Mouse (Mus musculus): Measurements from ENCODE around the gene Atp5mpl. TPM values are rescaled to one million over a fixed set of nuclear protein-coding genes. Genes with fewer than 3 reads are reported as not detected.

The Atp5mpl gene
- polyA plus RNA-seq, 1 experiment from 2014 or later, result 987 TPM

- no peaks in the 10 kb centered on the region for H3K9me3 ChIP-seq (replicated peaks)
- no peaks in the 10 kb centered on the region for H3K36me3 ChIP-seq
- no peaks in the 10 kb centered on the region for H3K27me3 ChIP-seq (replicated peaks)
- H3K4me2 ChIP-seq, result no peak overlapping the region
- peaks cover 4% of the 10 kb centered on the region; the same call in 1 of the 2 replicates for H3K4me1 ChIP-seq
- H3K27ac ChIP-seq (replicated peaks), result no peak overlapping the region
- H3K9ac ChIP-seq (replicated peaks), result no peak overlapping the region
- 83% methylated on average over 6 of the region's 6 CpGs for WGBS
- no peak for ATAC-seq (ENCODE audit: low FRiP score)
- no peak overlapping the region for H3K4me3 ChIP-seq (replicated peaks)
These were observed 11.5 kb upstream of the Atp5mpl start for GRCm38 (mm10) chr12:111978274-111978673.

DNA sequence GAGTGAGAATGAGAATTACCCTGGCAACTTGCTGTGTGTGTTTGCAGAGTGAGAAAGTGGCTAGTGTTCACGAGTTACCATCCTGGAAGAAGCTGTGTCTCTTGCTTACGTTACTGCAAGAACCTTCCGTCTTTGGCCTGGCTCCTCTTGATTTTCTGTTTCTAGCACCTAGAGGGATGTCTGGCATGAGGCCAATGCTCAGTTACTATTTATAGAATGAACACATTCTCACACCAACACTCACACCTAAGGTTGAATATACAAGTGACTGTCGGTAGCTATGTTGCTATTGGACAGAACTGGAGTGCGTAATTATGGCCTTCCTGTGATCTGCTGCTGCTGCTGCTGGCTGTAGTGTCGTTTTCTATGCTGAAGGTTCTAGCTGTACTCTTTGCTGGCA lies 10.4 kb upstream of the Atp5mpl start:
- Histone ChIP-seq H3K4me1 (peaks cover 4% of the 10 kb centered on the region; the same call in 1 of the 2 replicates), H3K27me3 (replicated peaks) (no peaks in the 10 kb centered on the region), H3K4me2 (no peak overlapping the region), H3K9me3 (replicated peaks) (no peaks in the 10 kb centered on the region), H3K4me3 (replicated peaks) (no peak overlapping the region), H3K27ac (replicated peaks) (0 out of 2 replicates have a peak overlapping the region, but pooled peaks have one; percentile 29), H3K36me3 (no peaks in the 10 kb centered on the region), H3K9ac (replicated peaks) (no peak overlapping the region)
- 45% methylated on average over 6 of the region's 6 CpGs for WGBS
- ATAC-seq (ENCODE audit: low FRiP score), result no peak

GRCm38 (mm10) chr12:111974578-111974977 lies 7.8 kb upstream of the Atp5mpl start:
- no peak overlapping the region for H3K4me3 ChIP-seq (replicated peaks)
- no peaks in the 10 kb centered on the region for H3K27me3 ChIP-seq (replicated peaks)
- no peak overlapping the region for H3K27ac ChIP-seq (replicated peaks)
- ATAC-seq (ENCODE audit: low FRiP score), result no peak
- WGBS, result 88% methylated on average over 6 of the region's 6 CpGs
- H3K36me3 ChIP-seq, result no peaks in the 10 kb centered on the region
- H3K9me3 ChIP-seq (replicated peaks), result no peaks in the 10 kb centered on the region
- H3K4me2 ChIP-seq, result no peak overlapping the region
- no peak overlapping the region for H3K9ac ChIP-seq (replicated peaks)
- H3K4me1 ChIP-seq, result peaks cover 4% of the 10 kb centered on the region; the same call in 1 of the 2 replicates

- H3K27me3 ChIP-seq (replicated peaks), result no peaks in the 10 kb centered on the region
- no peaks in the 10 kb centered on the region for H3K9me3 ChIP-seq (replicated peaks)
- 91% methylated on average over 10 of the region's 10 CpGs for WGBS
- H3K27ac ChIP-seq (replicated peaks), result no peak overlapping the region
- no peak overlapping the region for H3K4me3 ChIP-seq (replicated peaks)
- H3K4me2 ChIP-seq, result no peak overlapping the region
- H3K9ac ChIP-seq (replicated peaks), result no peak overlapping the region
- H3K36me3 ChIP-seq, result no peaks in the 10 kb centered on the region
- no peak for ATAC-seq (ENCODE audit: low FRiP score)
- H3K4me1 ChIP-seq, result peaks cover 4% of the 10 kb centered on the region; the same call in 1 of the 2 replicates
These were observed 5.7 kb upstream of the Atp5mpl start for GRCm38 (mm10) chr12:111972504-111972903.

DNA sequence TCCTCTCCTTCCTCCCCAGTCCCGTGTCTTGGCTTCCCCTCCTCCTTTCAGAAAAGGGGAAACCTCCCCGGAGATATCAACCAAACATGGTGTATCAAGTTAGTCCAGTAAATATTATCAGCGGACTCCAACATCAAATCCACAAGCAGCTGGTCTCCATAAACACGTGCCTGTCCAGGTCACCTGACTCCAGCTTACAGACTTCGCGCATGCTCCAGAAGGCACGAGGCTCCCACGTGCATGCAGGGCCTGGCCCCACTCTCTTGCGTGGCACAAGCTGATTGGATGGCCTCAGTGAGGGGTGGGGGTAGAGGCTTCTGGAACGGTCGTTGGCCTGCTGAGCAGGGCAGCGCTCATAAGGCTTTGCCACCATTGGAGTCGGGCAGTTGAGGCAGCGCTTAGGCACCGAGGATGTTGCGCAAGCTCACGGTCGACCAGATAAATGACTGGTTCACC lies 4.5 kb upstream of the Atp5mpl start, which contains the start of gene Tdrd9:
Gene Tdrd9 (plus strand): TSS at position 329 of the 456 bp plus-strand sequence.
- H3K27ac ChIP-seq (replicated peaks), result no peak within 1 kb of the TSS
- H3K36me3 ChIP-seq, result no peaks in the 10 kb centered on the region
- no peak for ATAC-seq (ENCODE audit: low FRiP score)
- H3K4me2 ChIP-seq, result no peak within 1 kb of the TSS
- WGBS, result 87% methylated on average over 18 of the region's 18 CpGs
- no peaks in the 10 kb centered on the region for H3K9me3 ChIP-seq (replicated peaks)
- no peaks in the 10 kb centered on the region for H3K27me3 ChIP-seq (replicated peaks)
- peaks cover 4% of the 10 kb centered on the region for H3K4me1 ChIP-seq
- H3K9ac ChIP-seq (replicated peaks), result no peak within 1 kb of the TSS
- H3K4me3 ChIP-seq (replicated peaks), result no peak within 1 kb of the TSS

DNA sequence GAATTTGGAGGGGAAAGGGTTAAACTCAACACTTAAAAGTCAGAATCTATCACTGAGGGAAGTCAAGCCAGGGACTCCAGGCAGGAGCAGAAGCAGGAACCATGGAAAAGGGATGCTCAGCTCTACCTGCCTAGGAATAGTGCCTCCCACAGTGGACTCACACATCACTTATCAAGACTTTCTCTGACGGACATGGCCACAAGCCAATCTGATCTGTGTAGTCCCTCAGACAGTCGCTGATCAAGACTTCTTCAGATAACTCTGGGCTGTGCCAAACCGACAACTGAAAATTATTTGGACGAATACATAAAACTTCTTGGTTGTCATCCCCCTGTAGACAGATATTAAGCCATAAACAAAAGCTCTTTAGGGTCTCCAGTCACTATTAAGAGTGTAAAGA lies 3.3 kb upstream of the Atp5mpl start:
- H3K9me3 ChIP-seq (replicated peaks), result no peaks in the 10 kb centered on the region
- H3K36me3 ChIP-seq, result no peaks in the 10 kb centered on the region
- H3K9ac ChIP-seq (replicated peaks), result no peak overlapping the region
- WGBS, result 87% methylated on average over 4 of the region's 4 CpGs
- no peaks in the 10 kb centered on the region for H3K27me3 ChIP-seq (replicated peaks)
- no peak overlapping the region for H3K27ac ChIP-seq (replicated peaks)
- H3K4me1 ChIP-seq, result peaks cover 16% of the 10 kb centered on the region
- no peak overlapping the region for H3K4me2 ChIP-seq
- ATAC-seq (ENCODE audit: low FRiP score), result no peak
- H3K4me3 ChIP-seq (replicated peaks), result no peak overlapping the region

GRCm38 (mm10) chr12:111963339-111963738 lies 3.4 kb downstream of the Atp5mpl start:
- no peak for ATAC-seq (ENCODE audit: low FRiP score)
- 92% methylated on average over 5 of the region's 5 CpGs for WGBS

GRCm38 (mm10) chr12:111958101-111958865 lies 8.5 kb downstream of the Atp5mpl start:
- Histone ChIP-seq H3K4me2 (no peak overlapping the region), H3K27me3 (replicated peaks) (no peaks in the 10 kb centered on the region), H3K27ac (replicated peaks) (no peak overlapping the region), H3K9me3 (replicated peaks) (no peaks in the 10 kb centered on the region), H3K4me1 (no peaks in the 10 kb centered on the region; the same call in 1 of the 2 replicates), H3K9ac (replicated peaks) (0 out of 2 replicates have a peak overlapping the region, but pooled peaks have one; percentile 20), H3K36me3 (peaks cover 37% of the 10 kb centered on the region), H3K4me3 (replicated peaks) (no peak overlapping the region)
- WGBS, result 41% methylated on average over 9 of the region's 9 CpGs
- ATAC-seq (ENCODE audit: low FRiP score), result peak; percentile 66; the same call in 1 of the 2 replicates

More at GRCm38 (mm10) chr12:111963339-111963738, 3.4 kb downstream of the Atp5mpl start:
- no peaks in the 10 kb centered on the region for H3K9me3 ChIP-seq (replicated peaks)
- H3K27ac ChIP-seq (replicated peaks), result no peak overlapping the region
- no peak overlapping the region for H3K4me3 ChIP-seq (replicated peaks)
- peaks cover 37% of the 10 kb centered on the region for H3K36me3 ChIP-seq
- H3K4me1 ChIP-seq, result peaks cover 32% of the 10 kb centered on the region
- no peak overlapping the region for H3K9ac ChIP-seq (replicated peaks)
- H3K4me2 ChIP-seq, result no peak overlapping the region
- no peaks in the 10 kb centered on the region for H3K27me3 ChIP-seq (replicated peaks)

- no peak for ATAC-seq (ENCODE audit: low FRiP score)
- WGBS, result 87% methylated on average over 5 of the region's 5 CpGs
- H3K4me2 ChIP-seq, result no peak overlapping the region
- H3K36me3 ChIP-seq, result peaks cover 21% of the 10 kb centered on the region
- H3K27ac ChIP-seq (replicated peaks), result no peak overlapping the region
- no peak overlapping the region for H3K9ac ChIP-seq (replicated peaks)
- H3K27me3 ChIP-seq (replicated peaks), result no peaks in the 10 kb centered on the region
- H3K4me3 ChIP-seq (replicated peaks), result no peak overlapping the region
- no peaks in the 10 kb centered on the region; the same call in 1 of the 2 replicates for H3K4me1 ChIP-seq
- H3K9me3 ChIP-seq (replicated peaks), result no peaks in the 10 kb centered on the region
These were observed 10.6 kb downstream of the Atp5mpl start for GRCm38 (mm10) chr12:111956173-111956572.

DNA sequence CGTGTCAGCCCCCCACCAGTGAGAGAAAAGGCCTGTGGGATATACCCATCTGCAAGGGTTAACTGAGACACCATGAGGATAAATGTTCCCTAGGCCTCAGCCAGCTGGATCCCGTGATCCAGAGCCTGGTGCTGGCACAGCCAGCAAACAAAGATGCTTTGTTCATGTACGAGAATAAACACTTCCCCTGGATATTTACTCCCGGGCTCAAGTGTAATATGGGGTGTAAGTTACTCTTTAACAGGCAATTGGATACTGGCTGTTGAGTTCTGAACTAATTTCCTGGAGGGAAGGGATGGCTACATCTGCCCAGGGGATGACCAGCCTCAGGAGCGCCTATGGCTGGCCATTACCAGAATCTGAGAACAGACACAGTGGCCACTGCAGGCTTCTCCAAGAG lies 15.1 kb downstream of the Atp5mpl start:
- H3K9me3 ChIP-seq (replicated peaks), result no peaks in the 10 kb centered on the region
- H3K4me2 ChIP-seq, result no peak overlapping the region
- WGBS, result 44% methylated on average over 5 of the region's 5 CpGs
- no peak overlapping the region for H3K9ac ChIP-seq (replicated peaks)
- H3K4me1 ChIP-seq, result no peaks in the 10 kb centered on the region
- no peaks in the 10 kb centered on the region for H3K27me3 ChIP-seq (replicated peaks)
- H3K27ac ChIP-seq (replicated peaks), result no peak overlapping the region
- H3K4me3 ChIP-seq (replicated peaks), result no peak overlapping the region
- H3K36me3 ChIP-seq, result no peaks in the 10 kb centered on the region
- no peak for ATAC-seq (ENCODE audit: low FRiP score)

DNA sequence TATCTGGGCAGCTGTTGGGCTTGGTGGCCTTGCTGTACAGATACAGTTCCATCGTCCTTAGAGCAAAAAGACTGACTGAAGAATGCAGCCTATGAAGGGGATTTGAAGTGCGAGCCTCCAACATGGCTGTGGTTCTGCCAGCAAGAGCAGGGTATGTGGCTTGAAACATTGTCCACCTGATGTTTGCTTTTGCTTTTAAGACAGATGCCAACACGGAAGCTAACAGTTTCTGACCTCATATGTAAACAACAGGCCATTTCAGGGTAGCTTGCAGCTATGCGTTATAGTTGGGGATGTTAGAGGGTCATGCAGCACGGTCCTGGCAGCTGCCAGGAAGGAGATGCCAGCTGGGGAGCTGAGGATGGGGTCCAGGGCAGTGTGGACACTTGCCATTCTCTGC lies 16.3 kb downstream of the Atp5mpl start:
- no peaks in the 10 kb centered on the region for H3K36me3 ChIP-seq
- no peaks in the 10 kb centered on the region for H3K4me1 ChIP-seq
- H3K27ac ChIP-seq (replicated peaks), result no peak overlapping the region
- no peak overlapping the region for H3K4me3 ChIP-seq (replicated peaks)
- no peak overlapping the region for H3K4me2 ChIP-seq
- H3K9me3 ChIP-seq (replicated peaks), result no peaks in the 10 kb centered on the region
- 83% methylated on average over 5 of the region's 5 CpGs for WGBS
- ATAC-seq (ENCODE audit: low FRiP score), result no peak
- H3K27me3 ChIP-seq (replicated peaks), result no peaks in the 10 kb centered on the region
- H3K9ac ChIP-seq (replicated peaks), result no peak overlapping the region

DNA sequence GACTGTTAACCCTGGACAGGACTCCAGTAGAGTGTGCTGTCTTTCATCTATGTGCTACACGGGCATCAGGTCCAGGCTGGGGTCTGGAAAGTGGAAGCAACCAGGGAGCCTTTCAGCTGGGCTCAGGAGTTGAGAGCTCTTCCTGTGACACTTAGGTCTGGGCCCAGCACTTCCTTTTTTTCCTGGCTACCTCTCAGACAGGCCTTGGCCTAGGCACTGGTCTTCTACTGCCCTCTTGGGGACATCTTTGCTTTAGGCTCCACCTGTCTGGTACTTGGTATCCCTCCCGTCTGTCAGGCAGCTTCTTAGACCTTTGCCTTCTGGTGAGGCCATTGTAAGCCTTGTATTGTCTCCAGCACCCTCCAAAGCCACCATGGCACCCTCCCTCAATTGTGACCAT lies 20.1 kb downstream of the Atp5mpl start:
- Histone ChIP-seq H3K27me3 (replicated peaks) (no peaks in the 10 kb centered on the region), H3K27ac (replicated peaks) (no peak overlapping the region), H3K9me3 (replicated peaks) (no peaks in the 10 kb centered on the region), H3K4me3 (replicated peaks) (no peak overlapping the region), H3K4me1 (no peaks in the 10 kb centered on the region), H3K4me2 (no peak overlapping the region), H3K36me3 (no peaks in the 10 kb centered on the region), H3K9ac (replicated peaks) (no peak overlapping the region)
- no peak for ATAC-seq (ENCODE audit: low FRiP score)
- 59% methylated on average over 2 of the region's 2 CpGs for WGBS
